Mouse (Mus musculus) liver, embryonic 13.5 days (tissue): ENCODE results near the gene Slc39a7. TPM values are rescaled to one million over a fixed set of nuclear protein-coding genes. Genes with fewer than 3 reads are reported as not detected.

ENCODE experiments used
- ATAC-seq: fragments of 200-750 bp; cut with Nextera tagmentation; 2 replicates; pipeline ENCODE4 v1.8.0; 2017; ENCODE audit warnings: low read depth, mild to moderate bottlenecking, moderate number of reproducible peaks, moderate library complexity
- DNase-seq: peaks from one replicate; pipeline ENCODE4 v3.0.0; 2022
- H3K27ac ChIP-seq: fragments of 300-500 bp; sonication (generic); 2 replicates; pipeline ENCODE4 v1.5.1; 2015; ENCODE audit warnings: moderate library complexity, mild to moderate bottlenecking, inconsistent platforms
- H3K27me3 ChIP-seq: fragments of 300-500 bp; sonication (generic); 2 replicates; pipeline ENCODE4 v1.6.1; 2015; ENCODE audit warnings: mild to moderate bottlenecking, inconsistent platforms
- H3K36me3 ChIP-seq: fragments of 300-500 bp; sonication (generic); 2 replicates; pipeline ENCODE4 v1.6.1; 2015; ENCODE audit warnings: mild to moderate bottlenecking, inconsistent platforms
- H3K4me1 ChIP-seq: fragments of 300-500 bp; sonication (generic); replicated peaks from 2 replicates; pipeline ENCODE4 v1.6.1; 2015; ENCODE audit warnings: inconsistent platforms
- H3K4me2 ChIP-seq: fragments of 300-500 bp; sonication (generic); 2 replicates; pipeline ENCODE4 v1.6.1; 2015; ENCODE audit warnings: inconsistent platforms, mild to moderate bottlenecking, moderate library complexity
- H3K4me3 ChIP-seq: fragments of 300-500 bp; sonication (generic); replicated peaks from 2 replicates; pipeline ENCODE4 v1.5.1; 2015; ENCODE audit warnings: mild to moderate bottlenecking, inconsistent platforms
- H3K9ac ChIP-seq: fragments of 300-500 bp; sonication (generic); 2 replicates; pipeline ENCODE4 v1.6.1; 2015; ENCODE audit warnings: mild to moderate bottlenecking, inconsistent platforms
- H3K9me3 ChIP-seq: fragments of 300-500 bp; sonication (generic); replicated peaks from 2 replicates; pipeline ENCODE4 v1.6.1; 2016; ENCODE audit warnings: inconsistent platforms
- WGBS: fragments of 180-500 bp; shearing (Covaris S2); methylation state at CpG from one replicate; pipeline ENCODE4 v1.1.7; 2015; ENCODE audit not compliant: insufficient replicate concordance; 5-methylcytosine and 5-hydroxymethylcytosine counted together
- polyA plus RNA-seq: library from polyadenylated mRNA; unstranded; fragments of >200 nt; fragmentation: Nextera tagmentation; extraction: Ambion mirVana; gene quantifications from 2 replicates; pipeline ENCODE4 v1.2.1, GENCODE M21; 2015

Slc39a7 gene
- polyA plus RNA-seq, 1 experiment from 2014 or later = 71.7 TPM

GRCm38 (mm10) chr17:34029890-34030595 is 1.4 kb downstream of the Slc39a7 start:
- Histone ChIP-seq H3K27me3 (no peaks in the 10 kb centered on the region), H3K4me2 (peak overlapping the region; percentile 96), H3K4me1 (peaks cover 81% of the 10 kb centered on the region), H3K36me3 (peaks cover 36% of the 10 kb centered on the region), H3K4me3 (peak overlapping the region; percentile 94), H3K9me3 (no peaks in the 10 kb centered on the region), H3K27ac (peak overlapping the region; percentile 85), H3K9ac (peak overlapping the region; percentile 93)
- WGBS = 80% methylated on average over 21 of the region's 21 CpGs
- ATAC-seq (no peak), DNase-seq (no peak)

GRCm38 (mm10) chr17:34029150-34029889 is 2.2 kb downstream of the Slc39a7 start:
- H3K4me3 ChIP-seq = peak overlapping the region; percentile 94
- DNase-seq = no peak
- H3K36me3 ChIP-seq = peaks cover 31% of the 10 kb centered on the region
- H3K4me1 ChIP-seq = peaks cover 83% of the 10 kb centered on the region
- H3K9ac ChIP-seq = no peak overlapping the region
- H3K27ac ChIP-seq = peak overlapping the region; percentile 85
- no peaks in the 10 kb centered on the region for H3K27me3 ChIP-seq
- WGBS = 81% methylated on average over 18 of the region's 18 CpGs
- H3K4me2 ChIP-seq = peak overlapping the region; percentile 96
- ATAC-seq = no peak
- no peaks in the 10 kb centered on the region for H3K9me3 ChIP-seq

GRCm38 (mm10) chr17:34028501-34029149 is 2.9 kb downstream of the Slc39a7 start:
- Histone ChIP-seq H3K36me3 (peaks cover 25% of the 10 kb centered on the region), H3K27ac (peak overlapping the region; percentile 40; the same call in 1 of the 2 replicates), H3K4me1 (peaks cover 83% of the 10 kb centered on the region), H3K9ac (peak overlapping the region; percentile 35; the same call in 1 of the 2 replicates), H3K4me3 (peak overlapping the region; percentile 94), H3K4me2 (peak overlapping the region; percentile 98), H3K9me3 (no peaks in the 10 kb centered on the region), H3K27me3 (no peaks in the 10 kb centered on the region)
- ATAC-seq = no peak
- no peak for DNase-seq
- WGBS = 77% methylated on average over 17 of the region's 17 CpGs

GRCm38 (mm10) chr17:34027656-34028223 is 3.7 kb downstream of the Slc39a7 start, which contains the start of gene H2-Ke6:
TSS of gene H2-Ke6 (minus strand) at chr17:34028060.
- H3K4me1 ChIP-seq = peaks cover 77% of the 10 kb centered on the region
- peak; percentile 91 for DNase-seq
- no peaks in the 10 kb centered on the region for H3K27me3 ChIP-seq
- H3K4me2 ChIP-seq = peak within 1 kb of the TSS; percentile 98
- no peaks in the 10 kb centered on the region; the same call in 1 of the 2 replicates for H3K9me3 ChIP-seq
- H3K27ac ChIP-seq = peak within 1 kb of the TSS; percentile 79
- WGBS = under 1% methylated on average over 49 of the region's 49 CpGs
- peak within 1 kb of the TSS; percentile 78 for H3K4me3 ChIP-seq
- peak within 1 kb of the TSS; percentile 82 for H3K9ac ChIP-seq
- peaks cover 31% of the 10 kb centered on the region for H3K36me3 ChIP-seq
- peak; percentile 84 for ATAC-seq

GRCm38 (mm10) chr17:34026917-34027655 is 4.4 kb downstream of the Slc39a7 start:
- Histone ChIP-seq H3K36me3 (peaks cover 38% of the 10 kb centered on the region), H3K4me3 (peak overlapping the region; percentile 78), H3K4me2 (peak overlapping the region; percentile 98), H3K27ac (peak overlapping the region; percentile 79), H3K4me1 (peaks cover 72% of the 10 kb centered on the region), H3K9ac (peak overlapping the region; percentile 82), H3K27me3 (no peaks in the 10 kb centered on the region), H3K9me3 (no peaks in the 10 kb centered on the region; the same call in 1 of the 2 replicates)
- ATAC-seq = no peak
- DNase-seq = no peak
- WGBS = 16% methylated on average over 36 of the region's 36 CpGs

GRCm38 (mm10) chr17:34026221-34026620 is 5.3 kb downstream of the Slc39a7 start:
- peaks cover 3% of the 10 kb centered on the region; the same call in 1 of the 2 replicates for H3K9me3 ChIP-seq
- H3K27ac ChIP-seq = no peak overlapping the region; the same call in 1 of the 2 replicates
- WGBS = 39% methylated on average over 2 of the region's 2 CpGs
- H3K9ac ChIP-seq = peak overlapping the region; percentile 87; the same call in 1 of the 2 replicates
- no peak for ATAC-seq
- peaks cover 72% of the 10 kb centered on the region for H3K4me1 ChIP-seq
- peak overlapping the region; percentile 98 for H3K4me2 ChIP-seq
- DNase-seq = no peak
- no peaks in the 10 kb centered on the region for H3K27me3 ChIP-seq
- peaks cover 46% of the 10 kb centered on the region for H3K36me3 ChIP-seq
- H3K4me3 ChIP-seq = peak overlapping the region; percentile 80; the same call in 1 of the 2 replicates

- Histone ChIP-seq H3K9me3 (peaks cover 7% of the 10 kb centered on the region), H3K27ac (0 out of 2 replicates have a peak overlapping the region, but pooled peaks have one; percentile 1), H3K9ac (peak overlapping the region; percentile 87), H3K4me1 (peaks cover 69% of the 10 kb centered on the region), H3K4me3 (peak overlapping the region; percentile 80; the same call in 1 of the 2 replicates), H3K4me2 (peak overlapping the region; percentile 98), H3K27me3 (no peaks in the 10 kb centered on the region), H3K36me3 (peaks cover 51% of the 10 kb centered on the region)
- WGBS = 46% methylated on average over 7 of the region's 7 CpGs
- DNase-seq (no peak), ATAC-seq (no peak)
Observed at GRCm38 (mm10) chr17:34025756-34026151, 5.7 kb downstream of the Slc39a7 start.

GRCm38 (mm10) chr17:34024861-34025755 is 6.4 kb downstream of the Slc39a7 start:
- Histone ChIP-seq H3K9ac (peak overlapping the region; percentile 87), H3K4me3 (peak overlapping the region; percentile 80), H3K4me2 (peak overlapping the region; percentile 98), H3K4me1 (peaks cover 62% of the 10 kb centered on the region), H3K36me3 (peaks cover 52% of the 10 kb centered on the region), H3K27me3 (no peaks in the 10 kb centered on the region), H3K9me3 (peaks cover 13% of the 10 kb centered on the region), H3K27ac (peak overlapping the region; percentile 83)
- 1% methylated on average over 56 of the region's 57 CpGs for WGBS
- ATAC-seq (0 out of 2 replicates have a peak, but pooled peaks have one; percentile 1), DNase-seq (no peak)

- WGBS = under 1% methylated on average over 45 of the region's 58 CpGs
- H3K9ac ChIP-seq = peak within 1 kb of the TSS; percentile 87
- ATAC-seq (peak; percentile 37), DNase-seq (peak; percentile 71)
- H3K27me3 ChIP-seq = no peaks in the 10 kb centered on the region
- H3K27ac ChIP-seq = peak within 1 kb of the TSS; percentile 83
- peak within 1 kb of the TSS; percentile 80 for H3K4me3 ChIP-seq
- H3K4me2 ChIP-seq = peak within 1 kb of the TSS; percentile 98
- H3K4me1 ChIP-seq = peaks cover 55% of the 10 kb centered on the region
- H3K36me3 ChIP-seq = peaks cover 47% of the 10 kb centered on the region
- H3K9me3 ChIP-seq = peaks cover 20% of the 10 kb centered on the region
Observed at GRCm38 (mm10) chr17:34024317-34024821, 7.1 kb downstream of the Slc39a7 start, which contains the start of gene Ring1. TSS of gene Ring1 (minus strand) at chr17:34024680.
